Mouse (Mus musculus) ES-E14 (cell line): ENCODE measurements at regions not wholly inside any gene's neighbourhood (a gene's known extent, or its start where the extent isn't known, plus 50 kb on each side); places are given as distances from the start of the nearest gene placed in this dataset.

Source experiments
- CHD2 ChIP-seq: IDR thresholded peaks from 2 replicates; pipeline ENCODE4 v1.6.1; 2014; ENCODE audit warnings: mild to moderate bottlenecking, low read depth, low read length, inconsistent platforms
- HCFC1 ChIP-seq: IDR thresholded peaks from 2 replicates; pipeline ENCODE4 v1.6.1; 2012; ENCODE audit warnings: low read length, inconsistent platforms, borderline replicate concordance; ENCODE audit not compliant: insufficient read depth
- MAFK ChIP-seq: IDR thresholded peaks from 2 replicates; pipeline ENCODE4 v1.6.1; 2014; ENCODE audit warnings: mild to moderate bottlenecking, low read depth, low read length, inconsistent platforms; ENCODE audit not compliant: insufficient read depth
- ZNF384 ChIP-seq: IDR thresholded peaks from 2 replicates; pipeline ENCODE4 v1.6.1; 2012; ENCODE audit warnings: low read depth, low read length, inconsistent platforms

DNA sequence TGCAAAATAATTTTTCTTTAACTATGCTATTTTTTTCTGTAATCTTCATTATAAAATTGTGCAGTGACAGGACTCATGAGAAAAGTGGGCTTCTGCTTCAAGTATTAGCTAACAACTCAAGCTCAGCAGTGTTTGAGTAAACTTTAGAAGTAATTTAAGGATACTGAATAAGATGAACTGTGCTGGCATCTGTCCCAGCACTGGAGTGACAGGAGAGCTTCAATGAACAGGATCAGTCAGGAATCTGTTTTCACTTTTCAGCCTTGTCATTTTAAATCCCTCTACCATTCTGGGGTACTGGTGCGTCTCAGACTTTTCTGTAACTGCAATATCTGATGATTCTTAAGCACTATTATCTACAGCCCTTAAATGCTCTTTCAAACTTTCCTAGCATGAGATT lies 135.0 kb downstream of the Slitrk5 start:
- TF ChIP-seq HCFC1 (no peak), ZNF384 (no peak), CHD2 (no peak), MAFK (no peak)
